Mouse (Mus musculus): ENCODE data around the gene Slc6a5. TPM values are rescaled to one million over a fixed set of nuclear protein-coding genes. Genes with fewer than 3 reads are reported as not detected.

Gene Slc6a5
- polyA plus RNA-seq, 1 experiment from 2014 or later: 5.4 TPM

- DNase-seq (ENCODE audit: low spot score) (no peak), ATAC-seq (ENCODE audit: low FRiP score) (no peak)
- WGBS: 92% methylated on average over 9 of the region's 9 CpGs
- Histone ChIP-seq H3K36me3 (ENCODE audit: control insufficient read depth, insufficient read depth, low read length) (no peaks in the 10 kb centered on the region), H3K27ac (ENCODE audit: low read depth, low read length) (no peak overlapping the region), H3K4me3 (ENCODE audit: low read depth, low read length) (no peak overlapping the region), H3K4me2 (replicated peaks; ENCODE audit: low read depth, low read length) (no peak overlapping the region), H3K9me3 (ENCODE audit: control insufficient read depth, low read length) (no peaks in the 10 kb centered on the region), H3K4me1 (replicated peaks; ENCODE audit: control insufficient read depth, insufficient read depth, low read length) (no peaks in the 10 kb centered on the region), H3K27me3 (ENCODE audit: control insufficient read depth, insufficient read depth, low read length) (no peaks in the 10 kb centered on the region), H3K9ac (ENCODE audit: low read depth, low read length) (no peak overlapping the region)
Observed at GRCm38 (mm10) chr7:49946691-49947090, 36.7 kb downstream of the Slc6a5 start.

DNA sequence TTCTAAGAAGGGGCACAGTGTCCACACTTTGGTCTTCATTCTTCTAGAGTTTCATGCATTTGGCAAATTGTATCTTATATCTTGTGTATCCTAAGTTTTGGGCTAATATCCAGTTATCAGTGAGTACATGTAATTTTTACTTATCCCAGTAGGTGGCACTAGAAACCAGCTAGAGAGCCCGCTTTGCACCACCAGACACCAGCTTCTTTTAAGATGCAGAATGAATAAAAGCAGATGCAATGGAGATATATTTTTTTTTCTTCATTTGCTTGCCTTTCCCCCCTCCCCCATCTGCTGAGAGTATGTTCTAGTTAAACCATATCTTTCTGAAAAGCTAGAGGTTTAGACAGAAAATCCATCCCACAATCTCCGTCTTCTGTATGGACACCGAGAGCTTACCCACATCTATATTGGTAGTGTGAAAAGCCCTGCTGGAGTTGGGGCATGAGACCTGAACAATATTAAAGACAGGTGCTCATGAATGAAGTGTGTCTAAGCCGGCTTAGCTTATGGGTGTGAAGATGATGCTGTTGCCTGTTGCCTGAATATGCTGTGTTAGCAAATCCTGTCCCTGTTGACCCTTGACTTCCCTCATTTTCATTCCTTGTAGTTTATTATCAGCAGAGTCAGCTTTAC, 43.7 kb downstream of the Slc6a5 start:
- Histone ChIP-seq H3K4me3 (ENCODE audit: low read depth, low read length) (no peak overlapping the region), H3K27ac (ENCODE audit: low read depth, low read length) (no peak overlapping the region), H3K9me3 (ENCODE audit: control insufficient read depth, low read length) (no peaks in the 10 kb centered on the region), H3K27me3 (ENCODE audit: control insufficient read depth, insufficient read depth, low read length) (no peaks in the 10 kb centered on the region), H3K4me2 (replicated peaks; ENCODE audit: low read depth, low read length) (no peak overlapping the region), H3K36me3 (ENCODE audit: control insufficient read depth, insufficient read depth, low read length) (no peaks in the 10 kb centered on the region), H3K4me1 (replicated peaks; ENCODE audit: control insufficient read depth, insufficient read depth, low read length) (no peaks in the 10 kb centered on the region), H3K9ac (ENCODE audit: low read depth, low read length) (no peak overlapping the region)
- peak; percentile 66 for DNase-seq (ENCODE audit: low spot score)
- WGBS: 57% methylated on average over 4 of the region's 4 CpGs
- no peak for ATAC-seq (ENCODE audit: low FRiP score)

GRCm38 (mm10) chr7:49954834-49955233, 44.9 kb downstream of the Slc6a5 start:
- Histone ChIP-seq H3K9ac (ENCODE audit: low read depth, low read length) (no peak overlapping the region), H3K4me1 (replicated peaks; ENCODE audit: control insufficient read depth, insufficient read depth, low read length) (no peaks in the 10 kb centered on the region), H3K4me3 (ENCODE audit: low read depth, low read length) (no peak overlapping the region), H3K27ac (ENCODE audit: low read depth, low read length) (no peak overlapping the region), H3K27me3 (ENCODE audit: control insufficient read depth, insufficient read depth, low read length) (no peaks in the 10 kb centered on the region), H3K36me3 (ENCODE audit: control insufficient read depth, insufficient read depth, low read length) (no peaks in the 10 kb centered on the region), H3K4me2 (replicated peaks; ENCODE audit: low read depth, low read length) (no peak overlapping the region), H3K9me3 (ENCODE audit: control insufficient read depth, low read length) (no peaks in the 10 kb centered on the region)
- 83% methylated on average over 7 of the region's 7 CpGs for WGBS
- ATAC-seq (ENCODE audit: low FRiP score): no peak
- no peak for DNase-seq (ENCODE audit: low spot score)

DNA sequence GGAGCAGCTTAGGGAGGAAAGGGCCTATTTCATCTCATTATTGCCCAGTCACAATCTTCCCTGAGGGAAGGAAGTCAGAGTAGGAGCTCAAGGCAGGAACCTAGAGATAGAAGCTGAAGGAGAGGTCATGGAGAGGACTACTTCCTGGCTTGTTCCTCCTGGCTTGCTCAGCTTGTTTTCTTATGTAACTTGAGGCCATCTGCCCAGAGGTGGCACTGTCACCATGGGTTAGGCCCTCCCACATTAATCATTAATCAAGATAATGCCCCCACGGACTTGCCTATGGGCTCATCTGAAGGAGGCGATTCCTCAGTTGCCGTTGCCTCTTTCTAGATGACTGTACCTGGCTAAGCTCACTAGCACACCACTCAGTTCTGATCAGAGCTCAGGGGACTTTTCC, 47.2 kb downstream of the Slc6a5 start:
- 0 out of 2 replicates have a peak, but pooled peaks have one; percentile 15 for ATAC-seq (ENCODE audit: low FRiP score)
- H3K4me3 ChIP-seq (ENCODE audit: low read depth, low read length): no peak overlapping the region
- no peaks in the 10 kb centered on the region for H3K36me3 ChIP-seq (ENCODE audit: control insufficient read depth, insufficient read depth, low read length)
- no peak for DNase-seq (ENCODE audit: low spot score)
- no peaks in the 10 kb centered on the region for H3K4me1 ChIP-seq (replicated peaks; ENCODE audit: control insufficient read depth, insufficient read depth, low read length)
- no peak overlapping the region for H3K4me2 ChIP-seq (replicated peaks; ENCODE audit: low read depth, low read length)
- no peaks in the 10 kb centered on the region for H3K27me3 ChIP-seq (ENCODE audit: control insufficient read depth, insufficient read depth, low read length)
- no peak overlapping the region for H3K27ac ChIP-seq (ENCODE audit: low read depth, low read length)
- no peak overlapping the region for H3K9ac ChIP-seq (ENCODE audit: low read depth, low read length)
- H3K9me3 ChIP-seq (ENCODE audit: control insufficient read depth, low read length): no peaks in the 10 kb centered on the region
- 65% methylated on average over 3 of the region's 3 CpGs for WGBS

GRCm38 (mm10) chr7:49963764-49964163, 53.8 kb downstream of the Slc6a5 start:
- H3K4me2 ChIP-seq (replicated peaks; ENCODE audit: low read depth, low read length): no peak overlapping the region
- no peak overlapping the region for H3K27ac ChIP-seq (ENCODE audit: low read depth, low read length)
- no peaks in the 10 kb centered on the region for H3K36me3 ChIP-seq (ENCODE audit: control insufficient read depth, insufficient read depth, low read length)
- no peak overlapping the region for H3K9ac ChIP-seq (ENCODE audit: low read depth, low read length)
- H3K4me1 ChIP-seq (replicated peaks; ENCODE audit: control insufficient read depth, insufficient read depth, low read length): no peaks in the 10 kb centered on the region
- no peaks in the 10 kb centered on the region for H3K9me3 ChIP-seq (ENCODE audit: control insufficient read depth, low read length)
- no peak overlapping the region for H3K4me3 ChIP-seq (ENCODE audit: low read depth, low read length)
- WGBS: 77% methylated on average over 2 of the region's 2 CpGs
- DNase-seq (ENCODE audit: low spot score) (no peak), ATAC-seq (ENCODE audit: low FRiP score) (no peak)
- no peaks in the 10 kb centered on the region for H3K27me3 ChIP-seq (ENCODE audit: control insufficient read depth, insufficient read depth, low read length)

DNA sequence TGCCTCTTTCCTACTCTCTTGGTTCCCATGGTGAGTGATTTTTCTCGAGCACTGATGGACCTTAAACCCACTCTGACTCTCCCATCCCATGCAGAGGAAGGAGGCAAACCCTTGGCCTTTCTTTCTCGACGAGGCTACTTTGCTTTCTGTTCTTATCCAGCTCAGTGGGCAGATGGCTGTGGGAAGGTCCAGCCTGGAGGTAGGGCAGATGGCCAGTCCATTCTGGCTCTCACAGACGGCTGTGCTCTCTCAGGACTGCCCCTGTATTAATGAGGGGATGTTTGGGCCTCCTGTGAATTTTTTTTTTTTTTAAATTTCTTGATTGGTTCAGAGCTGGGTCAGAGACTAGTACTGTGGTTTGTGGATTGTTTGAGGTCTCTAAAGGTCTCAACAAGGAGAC, 59.6 kb downstream of the Slc6a5 start:
- no peak overlapping the region for H3K4me2 ChIP-seq (replicated peaks; ENCODE audit: low read depth, low read length)
- WGBS: 29% methylated on average over 4 of the region's 4 CpGs
- H3K36me3 ChIP-seq (ENCODE audit: control insufficient read depth, insufficient read depth, low read length): no peaks in the 10 kb centered on the region
- no peak overlapping the region for H3K9ac ChIP-seq (ENCODE audit: low read depth, low read length)
- DNase-seq (ENCODE audit: low spot score): no peak
- no peak overlapping the region for H3K4me3 ChIP-seq (ENCODE audit: low read depth, low read length)
- peaks cover under 1% of the 10 kb centered on the region; the same call in 1 of the 2 replicates for H3K4me1 ChIP-seq (replicated peaks; ENCODE audit: control insufficient read depth, insufficient read depth, low read length)
- peaks cover 13% of the 10 kb centered on the region for H3K27me3 ChIP-seq (ENCODE audit: control insufficient read depth, insufficient read depth, low read length)
- no peak overlapping the region for H3K27ac ChIP-seq (ENCODE audit: low read depth, low read length)
- ATAC-seq (ENCODE audit: low FRiP score): no peak
- H3K9me3 ChIP-seq (ENCODE audit: control insufficient read depth, low read length): no peaks in the 10 kb centered on the region

DNA sequence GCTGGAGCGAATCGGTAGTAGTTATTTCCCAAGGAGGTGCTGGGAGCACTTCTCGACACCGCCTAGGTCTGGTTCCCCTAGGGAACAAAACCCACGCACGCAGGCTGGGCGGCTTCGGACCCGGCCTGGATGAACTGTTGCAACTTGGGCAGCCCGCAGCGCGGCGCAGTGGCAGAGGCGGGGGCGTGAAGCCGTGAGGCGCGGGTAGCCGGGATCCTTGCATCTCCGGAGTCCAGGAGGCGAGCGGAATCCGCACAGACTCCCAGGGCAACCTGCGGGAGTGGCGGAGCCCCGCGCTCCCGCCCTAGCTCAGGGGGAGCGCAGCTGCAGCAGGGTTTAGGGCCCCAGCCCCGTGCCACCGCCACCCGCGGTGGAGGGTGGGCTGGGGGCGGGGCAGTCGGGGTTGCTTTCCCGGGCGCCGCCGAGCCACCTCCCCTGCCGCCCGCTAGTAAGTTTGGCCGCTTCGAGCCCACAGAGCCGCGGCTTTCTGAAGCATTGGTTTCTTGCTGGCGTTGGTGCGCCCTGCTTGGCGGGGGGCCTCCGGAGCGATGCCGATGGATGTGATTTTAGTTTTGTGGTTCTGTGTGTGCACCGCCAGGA, 65.0 kb downstream of the Slc6a5 start, which contains the start of gene Nell1:
TSS of gene Nell1 (plus strand) at position 24 of the 600 bp plus-strand sequence.
- H3K27me3 ChIP-seq (ENCODE audit: control insufficient read depth, insufficient read depth, low read length): peaks cover 50% of the 10 kb centered on the region
- H3K36me3 ChIP-seq (ENCODE audit: control insufficient read depth, insufficient read depth, low read length): no peaks in the 10 kb centered on the region
- H3K27ac ChIP-seq (ENCODE audit: low read depth, low read length): no peak within 1 kb of the TSS
- peaks cover 9% of the 10 kb centered on the region for H3K4me1 ChIP-seq (replicated peaks; ENCODE audit: control insufficient read depth, insufficient read depth, low read length)
- DNase-seq (ENCODE audit: low spot score) (peak; percentile 68), ATAC-seq (ENCODE audit: low FRiP score) (peak; percentile 78)
- peak within 1 kb of the TSS; percentile 56 for H3K4me3 ChIP-seq (ENCODE audit: low read depth, low read length)
- H3K9me3 ChIP-seq (ENCODE audit: control insufficient read depth, low read length): no peaks in the 10 kb centered on the region
- H3K9ac ChIP-seq (ENCODE audit: low read depth, low read length): 0 out of 2 replicates have a peak within 1 kb of the TSS, but pooled peaks have one; percentile 24
- H3K4me2 ChIP-seq (replicated peaks; ENCODE audit: low read depth, low read length): peak within 1 kb of the TSS; percentile 98
- WGBS: under 1% methylated on average over 50 of the region's 52 CpGs

GRCm38 (mm10) chr7:49975441-49976121, 65.6 kb downstream of the Slc6a5 start:
- ATAC-seq (ENCODE audit: low FRiP score): peak; percentile 26; the same call in 1 of the 2 replicates
- WGBS: under 1% methylated on average over 40 of the region's 40 CpGs
- Histone ChIP-seq H3K36me3 (ENCODE audit: control insufficient read depth, insufficient read depth, low read length) (no peaks in the 10 kb centered on the region), H3K4me1 (replicated peaks; ENCODE audit: control insufficient read depth, insufficient read depth, low read length) (peaks cover 9% of the 10 kb centered on the region), H3K27me3 (ENCODE audit: control insufficient read depth, insufficient read depth, low read length) (peaks cover 52% of the 10 kb centered on the region), H3K4me2 (replicated peaks; ENCODE audit: low read depth, low read length) (peak overlapping the region; percentile 98), H3K9me3 (ENCODE audit: control insufficient read depth, low read length) (no peaks in the 10 kb centered on the region), H3K27ac (ENCODE audit: low read depth, low read length) (no peak overlapping the region), H3K9ac (ENCODE audit: low read depth, low read length) (no peak overlapping the region), H3K4me3 (ENCODE audit: low read depth, low read length) (peak overlapping the region; percentile 56)
- peak; percentile 51 for DNase-seq (ENCODE audit: low spot score)
